Mouse (Mus musculus): ENCODE measurements at regions not wholly inside any gene's neighbourhood (a gene's known extent, or its start where the extent isn't known, plus 50 kb on each side); places are given as distances from the start of the nearest gene placed in this dataset.

GRCm38 (mm10) chr13:102566846-102567572, 126.3 kb upstream of the Cd180 start:
- no peak for TF ChIP-seq CTCF (IDR thresholded peaks at IDR 0.05; ENCODE audit: low read depth, low read length)
- no peak for TF ChIP-seq POLR2A (IDR thresholded peaks at IDR 0.05; ENCODE audit: extremely low read depth, insufficient read depth, low read length)

All from liver, adult 2 months (tissue).